Mouse (Mus musculus) E14TG2a.4 (cell line): ENCODE results near the gene Cass4.

ENCODE experiments used
- H3K27me3 ChIP-seq: 2 replicates; pipeline ENCODE4 v1.6.1; 2014; ENCODE audit warnings: low read length, control low read depth; ENCODE audit not compliant: insufficient read depth
- H3K36me3 ChIP-seq: 2 replicates; pipeline ENCODE4 v1.6.1; 2014; ENCODE audit warnings: low read length, control low read depth; ENCODE audit not compliant: insufficient read depth
- H3K4me1 ChIP-seq: replicated peaks from 2 replicates; pipeline ENCODE4 v1.6.1; 2014; ENCODE audit warnings: low read depth, low read length, control low read depth
- H3K4me3 ChIP-seq: replicated peaks from 2 replicates; pipeline ENCODE4 v1.5.1; 2014; ENCODE audit warnings: mild to moderate bottlenecking, low read length
- H3K9me3 ChIP-seq: 2 replicates; pipeline ENCODE4 v1.6.1; 2014; ENCODE audit warnings: low read length, control low read depth
- CTCF ChIP-seq: conservative IDR thresholded peaks from 2 replicates; pipeline ENCODE4 v1.5.1; 2014; ENCODE audit warnings: low read length
- NANOG ChIP-seq: IDR thresholded peaks from 2 replicates; pipeline ENCODE4 v1.6.1; 2014; ENCODE audit warnings: borderline replicate concordance, low read length, mixed read lengths
- POU5F1 ChIP-seq: IDR thresholded peaks from 2 replicates; pipeline ENCODE4 v1.6.1; 2014; ENCODE audit warnings: low read length, borderline replicate concordance

The Cass4 gene

DNA sequence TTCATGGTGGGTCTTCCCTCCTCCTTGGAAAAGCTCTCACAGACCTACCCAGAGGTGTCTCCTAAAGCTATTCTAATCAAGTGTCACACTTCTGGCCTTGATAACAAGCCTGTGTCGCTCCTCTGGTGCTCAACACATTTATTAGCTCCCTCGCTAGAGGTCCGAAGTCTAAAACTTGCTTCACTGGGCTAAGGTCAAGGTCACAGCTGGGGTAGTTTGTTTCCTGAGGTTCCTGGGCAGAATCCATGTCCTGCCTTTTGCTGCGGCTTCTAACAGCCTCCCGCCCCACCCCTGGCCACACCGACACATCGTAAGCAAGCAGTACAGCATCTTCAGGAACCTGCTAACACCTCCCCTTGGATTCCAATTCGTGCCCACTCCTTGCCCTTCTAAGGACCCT is 42.8 kb upstream of the Cass4 start:
- Histone ChIP-seq H3K4me1 (peaks cover 37% of the 10 kb centered on the region), H3K9me3 (no peaks in the 10 kb centered on the region), H3K27me3 (peaks cover 15% of the 10 kb centered on the region), H3K4me3 (no peak overlapping the region), H3K36me3 (peaks cover 22% of the 10 kb centered on the region)
- TF ChIP-seq NANOG (no peak), POU5F1 (no peak), CTCF (no peak)

DNA sequence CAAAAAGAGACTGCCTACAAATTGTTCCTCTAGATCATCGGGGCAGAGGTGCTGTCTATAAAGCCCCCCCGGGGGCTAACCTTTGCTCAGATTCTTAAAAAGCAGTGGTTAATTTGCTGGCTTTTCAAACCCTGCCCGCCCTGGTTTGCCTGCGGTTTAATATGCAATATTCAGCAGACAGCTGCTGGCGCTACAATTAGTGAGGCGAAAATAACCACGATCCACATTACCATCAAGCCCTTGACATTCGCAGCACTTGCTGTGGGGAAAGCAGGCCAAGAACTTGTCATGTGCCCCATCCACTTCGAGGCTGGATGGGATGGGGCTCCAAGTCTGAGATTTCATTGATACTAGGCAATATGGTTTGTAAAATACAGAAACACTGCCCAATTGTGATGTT is 40.4 kb upstream of the Cass4 start:
- H3K4me1 ChIP-seq: peaks cover 39% of the 10 kb centered on the region
- no peaks in the 10 kb centered on the region for H3K9me3 ChIP-seq
- peaks cover 46% of the 10 kb centered on the region for H3K36me3 ChIP-seq
- TF ChIP-seq POU5F1 (no peak), CTCF (no peak), NANOG (no peak)
- no peaks in the 10 kb centered on the region for H3K27me3 ChIP-seq
- H3K4me3 ChIP-seq: no peak overlapping the region

DNA sequence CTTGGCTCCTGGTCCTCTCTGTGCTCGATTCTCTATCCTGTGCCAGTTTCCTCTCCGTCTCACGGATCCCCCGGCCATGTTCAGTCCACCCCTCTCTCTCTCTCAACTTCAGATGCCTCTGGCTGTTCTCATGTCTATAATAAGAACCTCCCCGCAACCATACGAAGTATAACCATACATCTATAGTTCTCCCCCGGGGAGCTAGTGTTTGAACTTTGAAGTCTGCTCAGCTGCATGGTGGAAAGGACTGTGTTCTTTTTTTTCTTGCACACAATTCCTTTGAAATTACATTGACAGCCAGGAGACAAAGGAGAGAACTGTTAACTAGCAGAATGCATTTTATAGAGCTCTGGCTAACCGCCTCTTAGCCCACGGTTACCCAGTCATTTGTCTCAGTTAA is 38.8 kb upstream of the Cass4 start:
- TF ChIP-seq POU5F1 (no peak), CTCF (no peak), NANOG (no peak)

GRCm38 (mm10) chr2:172355833-172356232 is 37.8 kb upstream of the Cass4 start:
- no peak overlapping the region for H3K4me3 ChIP-seq
- TF ChIP-seq NANOG: no peak
- TF ChIP-seq CTCF: no peak
- peaks cover 25% of the 10 kb centered on the region for H3K4me1 ChIP-seq
- H3K9me3 ChIP-seq: no peaks in the 10 kb centered on the region
- no peaks in the 10 kb centered on the region for H3K27me3 ChIP-seq
- H3K36me3 ChIP-seq: peaks cover 73% of the 10 kb centered on the region

More for the DNA sequence above, 38.8 kb upstream of the Cass4 start:
- Histone ChIP-seq H3K9me3 (no peaks in the 10 kb centered on the region), H3K27me3 (no peaks in the 10 kb centered on the region), H3K4me3 (no peak overlapping the region), H3K4me1 (peaks cover 36% of the 10 kb centered on the region), H3K36me3 (peaks cover 62% of the 10 kb centered on the region)

DNA sequence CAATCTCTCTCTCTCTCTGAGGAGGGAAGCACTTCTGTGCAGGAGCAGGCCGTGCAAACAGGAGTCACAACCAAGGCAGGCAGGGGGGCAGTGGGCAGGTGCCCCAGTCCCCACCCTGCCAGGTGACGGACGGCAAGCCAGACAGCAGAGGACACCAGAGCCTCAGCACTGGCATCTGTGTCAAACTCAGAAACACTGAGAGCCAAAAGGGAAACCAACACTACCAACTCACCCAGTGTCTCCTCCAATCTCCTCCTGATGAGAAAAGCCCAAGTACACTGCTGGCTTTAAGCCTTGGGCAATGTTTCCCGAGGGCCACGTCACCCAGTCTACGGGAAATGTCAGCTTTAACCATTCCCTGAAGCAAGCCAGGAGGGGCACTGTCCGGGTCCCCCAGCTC is 30.4 kb upstream of the Cass4 start:
- Histone ChIP-seq H3K36me3 (peaks cover 99% of the 10 kb centered on the region), H3K4me1 (peaks cover 54% of the 10 kb centered on the region), H3K27me3 (no peaks in the 10 kb centered on the region), H3K4me3 (no peak overlapping the region), H3K9me3 (no peaks in the 10 kb centered on the region)
- no peak for TF ChIP-seq CTCF

GRCm38 (mm10) chr2:172370411-172371223 is 23.0 kb upstream of the Cass4 start, which contains the start of the genes Aurka and Cstf1:
TSS of gene Aurka (minus strand) at chr2:172370535.
TSS of gene Cstf1 (plus strand) at chr2:172370681.
- TF ChIP-seq CTCF: no peak
- TF ChIP-seq POU5F1: no peak
- no peak for TF ChIP-seq NANOG
- no peaks in the 10 kb centered on the region for H3K27me3 ChIP-seq
- peaks cover 64% of the 10 kb centered on the region for H3K4me1 ChIP-seq
- peak within 1 kb of the TSS; percentile 96 for H3K4me3 ChIP-seq
- peaks cover 63% of the 10 kb centered on the region for H3K36me3 ChIP-seq
- H3K9me3 ChIP-seq: no peaks in the 10 kb centered on the region

DNA sequence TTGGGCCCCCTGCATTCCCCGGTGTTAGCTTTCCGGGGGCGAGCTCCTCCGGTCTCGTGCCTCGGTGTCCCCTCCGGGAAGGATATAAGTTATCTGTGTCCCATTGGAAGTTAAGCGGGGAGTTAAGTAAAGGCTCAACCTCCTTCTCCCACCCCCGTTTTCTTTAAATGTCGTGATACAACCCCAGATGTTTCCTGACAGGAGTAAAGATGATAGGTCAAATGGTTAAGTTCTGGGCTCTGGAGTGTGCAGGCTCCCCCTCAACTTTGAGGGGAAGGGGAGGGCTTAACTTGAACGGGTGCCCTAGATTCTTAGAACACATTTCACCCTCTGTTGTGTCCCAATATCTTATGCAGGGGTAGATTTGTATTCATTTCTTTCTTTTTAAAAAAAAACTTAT is 22.3 kb upstream of the Cass4 start:
- Histone ChIP-seq H3K27me3 (no peaks in the 10 kb centered on the region), H3K9me3 (no peaks in the 10 kb centered on the region), H3K36me3 (peaks cover 63% of the 10 kb centered on the region), H3K4me3 (peak overlapping the region; percentile 96), H3K4me1 (peaks cover 70% of the 10 kb centered on the region)
- TF ChIP-seq CTCF: no peak
- no peak for TF ChIP-seq NANOG
- TF ChIP-seq POU5F1: no peak

- Histone ChIP-seq H3K4me1 (peaks cover 90% of the 10 kb centered on the region), H3K27me3 (no peaks in the 10 kb centered on the region), H3K9me3 (no peaks in the 10 kb centered on the region), H3K36me3 (peaks cover 86% of the 10 kb centered on the region), H3K4me3 (0 out of 2 replicates have a peak overlapping the region, but pooled peaks have one; percentile 20)
- no peak for TF ChIP-seq NANOG
Observed at GRCm38 (mm10) chr2:172376551-172376950, 17.0 kb upstream of the Cass4 start.

DNA sequence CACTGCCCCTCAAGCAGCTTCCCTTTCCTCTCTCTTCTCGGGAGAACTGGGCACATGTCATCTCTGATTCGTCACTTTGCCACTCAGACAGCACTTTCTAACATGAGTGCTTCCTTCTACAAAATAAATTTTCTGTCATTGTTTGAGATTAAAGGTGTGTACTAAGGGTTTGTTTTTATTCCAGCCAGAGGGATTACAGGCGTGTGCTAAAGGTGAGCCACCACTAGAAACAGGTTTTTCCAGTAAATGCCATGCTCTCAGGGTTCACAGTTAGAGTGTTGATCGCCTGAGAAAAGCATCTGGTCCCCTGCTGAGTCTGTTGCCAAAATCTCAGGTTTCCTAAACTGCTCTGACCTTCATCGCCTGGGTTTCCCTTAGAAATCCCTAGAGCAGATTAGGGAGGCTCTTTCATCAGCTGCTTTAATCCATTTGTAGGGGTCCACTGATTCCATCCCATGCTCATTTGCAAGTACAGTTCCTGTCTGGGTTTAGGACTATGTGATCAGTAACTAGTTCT is 16.5 kb upstream of the Cass4 start:
- TF ChIP-seq NANOG (peak; percentile 82), CTCF (no peak)
- H3K27me3 ChIP-seq: no peaks in the 10 kb centered on the region
- H3K4me3 ChIP-seq: no peak overlapping the region
- peaks cover 92% of the 10 kb centered on the region for H3K36me3 ChIP-seq
- H3K9me3 ChIP-seq: no peaks in the 10 kb centered on the region
- peaks cover 90% of the 10 kb centered on the region for H3K4me1 ChIP-seq
